Mouse (Mus musculus) forebrain, embryonic 11.5 days (tissue): ENCODE results near the gene Eml3. TPM values are rescaled to one million over a fixed set of nuclear protein-coding genes. Genes with fewer than 3 reads are reported as not detected.
"Not testable (repeated sequence)": the region's sequence is repeated elsewhere in the genome, so short reads cannot be mapped to it uniquely, and the experiment has no call there.

Experiments used
- ATAC-seq: fragments of 200-750 bp; cut with Nextera tagmentation; replicated peaks from 2 replicates; pipeline ENCODE4 v1.8.0; 2017; ENCODE audit warnings: moderate TSS enrichment; ENCODE audit not compliant: low FRiP score
- DNase-seq: peaks from one replicate; pipeline ENCODE4 v3.0.0-alpha.2; 2017; ENCODE audit warnings: low spot score
- H3K27ac ChIP-seq: fragments of 300-500 bp; sonication (generic); 2 replicates; pipeline ENCODE4 v1.5.1; 2014; ENCODE audit warnings: low read depth, low read length
- H3K27me3 ChIP-seq: fragments of 300-500 bp; sonication (generic); 2 replicates; pipeline ENCODE4 v1.6.1; 2014; ENCODE audit warnings: mild to moderate bottlenecking, low read length, mixed read lengths; ENCODE audit not compliant: control insufficient read depth, insufficient read depth
- H3K36me3 ChIP-seq: fragments of 300-500 bp; sonication (generic); 2 replicates; pipeline ENCODE4 v1.6.1; 2014; ENCODE audit warnings: mild to moderate bottlenecking, low read length, moderate library complexity, mixed read lengths; ENCODE audit not compliant: control insufficient read depth, insufficient read depth
- H3K4me1 ChIP-seq: fragments of 300-500 bp; sonication (generic); replicated peaks from 2 replicates; pipeline ENCODE4 v1.6.1; 2014; ENCODE audit warnings: low read length, mixed read lengths; ENCODE audit not compliant: control insufficient read depth, insufficient read depth
- H3K4me2 ChIP-seq: fragments of 300-500 bp; sonication (generic); 2 replicates; pipeline ENCODE4 v1.6.1; 2014; ENCODE audit warnings: low read depth, mild to moderate bottlenecking, low read length, moderate library complexity, mixed read lengths; ENCODE audit not compliant: severe bottlenecking
- H3K4me3 ChIP-seq: fragments of 300-500 bp; sonication (generic); 2 replicates; pipeline ENCODE4 v1.5.1; 2014; ENCODE audit warnings: low read depth, low read length
- H3K9ac ChIP-seq: fragments of 300-500 bp; sonication (generic); 2 replicates; pipeline ENCODE4 v1.6.1; 2014; ENCODE audit warnings: low read length
- H3K9me3 ChIP-seq: fragments of 300-500 bp; sonication (generic); 2 replicates; pipeline ENCODE4 v1.6.1; 2016; ENCODE audit warnings: low read length, mixed read lengths; ENCODE audit not compliant: control insufficient read depth
- WGBS: fragments of 180-500 bp; shearing (Covaris S2); extraction: QIAGEN DNeasy Blood & Tissue Kit; methylation state at CpG from one replicate; pipeline ENCODE4 v1.1.7; 2014; 5-methylcytosine and 5-hydroxymethylcytosine counted together
- polyA plus RNA-seq: library from polyadenylated mRNA; unstranded; fragments of >200 nt; fragmentation: Nextera tagmentation; extraction: Ambion mirVana; gene quantifications from 2 replicates; pipeline ENCODE4 v1.2.1, GENCODE M21; 2014

Eml3 gene
- polyA plus RNA-seq, 1 experiment from 2014 or later: 12.2 TPM

DNA sequence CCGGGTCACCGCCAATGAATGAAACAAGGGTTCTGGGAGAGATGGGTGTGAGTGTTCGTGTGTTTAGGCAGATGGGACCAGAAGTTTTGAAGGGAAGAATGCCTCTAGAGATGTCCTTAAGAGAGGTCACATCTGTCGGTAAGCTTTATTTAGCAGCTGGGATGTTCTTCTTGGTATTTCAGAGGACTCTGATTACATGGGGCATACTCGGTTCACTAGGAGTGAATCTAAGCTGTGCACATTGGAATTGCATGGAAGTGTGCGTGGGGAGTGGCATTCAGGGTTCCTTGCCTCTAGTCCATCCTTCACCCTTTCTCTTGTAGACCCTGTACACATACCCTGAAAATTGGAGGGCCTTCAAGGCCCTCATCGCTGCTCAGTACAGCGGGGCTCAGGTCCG, 38.5 kb downstream of the Eml3 start:
- Histone ChIP-seq H3K27me3 (no peaks in the 10 kb centered on the region), H3K4me3 (peak overlapping the region; percentile 84), H3K4me2 (peak overlapping the region; percentile 64), H3K4me1 (peaks cover 2% of the 10 kb centered on the region; the same call in 1 of the 2 replicates), H3K27ac (peak overlapping the region; percentile 60; the same call in 1 of the 2 replicates), H3K36me3 (peaks cover 30% of the 10 kb centered on the region; the same call in 1 of the 2 replicates), H3K9me3 (no peaks in the 10 kb centered on the region), H3K9ac (peak overlapping the region; percentile 96)
- WGBS: 9% methylated on average over 9 of the region's 9 CpGs
- DNase-seq: no peak
- ATAC-seq: no peak

DNA sequence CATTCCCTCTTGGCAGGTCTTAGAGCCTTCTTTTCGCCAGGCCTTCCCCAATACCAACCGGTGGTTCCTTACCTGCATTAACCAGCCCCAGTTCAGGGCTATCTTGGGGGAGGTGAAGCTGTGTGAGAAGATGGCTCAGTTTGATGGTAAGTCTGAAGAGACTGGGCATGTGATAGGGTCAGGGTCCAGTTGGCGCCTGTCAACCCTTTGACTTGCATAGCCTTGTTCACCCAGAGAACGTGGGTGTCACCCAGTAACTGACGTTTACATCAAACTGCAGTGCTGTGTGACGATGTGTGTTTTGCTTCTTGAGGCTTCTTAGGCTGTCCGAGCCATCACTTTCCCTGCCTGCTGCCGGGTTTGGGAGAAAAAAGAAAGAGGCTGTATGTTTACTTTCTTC, 43.1 kb downstream of the Eml3 start:
- H3K4me2 ChIP-seq, H3K9ac ChIP-seq, DNase-seq, H3K27ac ChIP-seq, H3K4me3 ChIP-seq, ATAC-seq, H3K9me3 ChIP-seq, H3K4me1 ChIP-seq, H3K27me3 ChIP-seq: not testable (repeated sequence)
- peaks cover 44% of the 10 kb centered on the region; the same call in 1 of the 2 replicates for H3K36me3 ChIP-seq
- WGBS: 91% methylated on average over 8 of the region's 8 CpGs

DNA sequence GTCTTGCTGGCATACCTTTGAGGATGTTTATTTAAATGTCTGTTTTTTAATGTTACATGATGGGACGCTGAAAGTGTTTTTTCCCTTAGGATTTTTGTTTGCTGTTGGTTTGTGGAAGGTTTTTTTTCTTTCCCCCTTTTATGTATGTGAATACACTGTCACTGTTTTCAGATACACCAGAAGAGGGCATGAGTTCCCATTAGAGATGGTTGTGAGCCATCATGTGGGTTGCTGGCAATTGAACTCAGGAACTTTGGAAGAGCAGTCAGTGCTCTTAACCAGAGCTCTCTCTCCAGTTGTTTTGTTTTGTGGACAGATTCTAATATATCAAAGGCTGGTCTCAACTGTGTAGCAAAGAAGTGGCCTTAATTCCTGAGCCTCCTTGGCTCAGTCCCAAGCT, 45.3 kb downstream of the Eml3 start:
- Histone ChIP-seq H3K9me3 (no peaks in the 10 kb centered on the region), H3K9ac (no peak overlapping the region), H3K27ac (no peak overlapping the region), H3K4me2 (no peak overlapping the region), H3K27me3 (no peaks in the 10 kb centered on the region), H3K4me3 (no peak overlapping the region), H3K36me3 (peaks cover 52% of the 10 kb centered on the region), H3K4me1 (no peaks in the 10 kb centered on the region)
- DNase-seq: no peak
- ATAC-seq: no peak
- whole genome bisulfite sequencing: 88% methylated on average over 1 of the region's 1 CpGs

DNA sequence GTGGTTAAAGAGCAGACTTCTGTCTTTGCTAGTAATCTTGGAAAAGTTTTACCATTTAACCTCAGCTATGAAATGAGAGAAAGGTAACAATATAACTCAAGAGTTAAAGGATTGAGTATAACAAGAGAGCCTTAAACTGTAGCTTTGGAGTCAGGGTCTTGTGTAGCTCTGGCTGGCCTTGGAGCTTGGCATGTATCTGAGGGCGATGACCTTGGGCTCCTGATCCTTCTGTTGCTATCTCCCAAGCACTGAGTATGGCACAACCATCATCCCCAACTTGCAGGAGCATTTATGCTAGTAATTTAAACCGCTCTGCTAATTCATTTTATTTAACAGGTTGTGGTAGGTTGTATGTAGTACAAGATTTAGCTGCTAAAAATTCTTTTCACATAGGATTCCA, 46.1 kb downstream of the Eml3 start:
- Histone ChIP-seq H3K4me3 (no peak overlapping the region), H3K36me3 (peaks cover 48% of the 10 kb centered on the region), H3K4me1 (no peaks in the 10 kb centered on the region), H3K9ac (no peak overlapping the region), H3K27me3 (no peaks in the 10 kb centered on the region), H3K9me3 (no peaks in the 10 kb centered on the region), H3K27ac (no peak overlapping the region), H3K4me2 (no peak overlapping the region)
- no peak for ATAC-seq
- DNase-seq: no peak
- WGBS: 92% methylated on average over 2 of the region's 2 CpGs

DNA sequence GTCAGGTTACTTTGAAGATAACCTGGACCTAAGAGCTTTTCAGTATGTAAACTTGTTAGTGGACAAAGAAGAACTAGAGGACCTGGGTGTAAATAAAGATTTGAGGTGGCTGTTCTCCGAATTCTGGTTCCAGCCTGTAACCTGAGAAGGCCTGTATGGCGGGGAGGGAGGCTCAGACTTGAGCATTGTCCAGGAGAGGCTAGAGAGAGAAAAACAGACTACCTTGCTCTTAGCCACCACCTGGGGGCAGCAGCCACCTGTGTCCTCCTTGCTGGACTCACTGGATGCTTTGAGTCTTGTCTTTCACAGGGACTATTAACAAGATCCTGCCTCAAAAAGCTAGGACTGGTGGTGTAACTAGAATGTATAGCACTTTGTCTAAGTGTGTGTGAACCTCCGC, 47.2 kb downstream of the Eml3 start:
- Histone ChIP-seq H3K4me2 (no peak overlapping the region), H3K4me3 (no peak overlapping the region), H3K9me3 (no peaks in the 10 kb centered on the region), H3K27ac (no peak overlapping the region), H3K27me3 (no peaks in the 10 kb centered on the region), H3K36me3 (peaks cover 40% of the 10 kb centered on the region), H3K9ac (no peak overlapping the region), H3K4me1 (no peaks in the 10 kb centered on the region)
- ATAC-seq (peak; percentile 62), DNase-seq (no peak)
- WGBS: 43% methylated on average over 3 of the region's 3 CpGs

DNA sequence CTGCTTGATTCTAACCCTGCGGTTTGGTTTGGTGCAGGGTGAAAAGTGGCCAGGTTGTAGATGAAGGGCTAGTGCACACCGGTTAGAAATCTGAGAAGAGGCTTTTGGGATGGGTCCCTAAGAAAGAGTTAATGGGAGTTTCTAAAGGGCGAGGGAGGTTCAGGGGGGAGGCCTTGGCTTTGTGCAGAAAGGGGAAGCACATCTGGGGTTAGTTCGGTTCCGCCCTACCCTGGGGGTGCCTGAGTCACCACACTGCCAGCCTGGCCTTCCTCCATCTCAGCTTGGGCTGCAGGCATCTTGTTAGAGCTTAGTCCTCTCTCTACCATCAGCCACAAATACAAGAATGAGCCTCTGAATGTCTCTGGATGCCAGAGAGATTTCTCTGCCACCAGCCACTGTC, 51.4 kb downstream of the Eml3 start:
- Histone ChIP-seq H3K9ac (no peak overlapping the region), H3K36me3 (peaks cover 15% of the 10 kb centered on the region), H3K27me3 (no peaks in the 10 kb centered on the region), H3K4me2 (no peak overlapping the region), H3K4me1 (peaks cover 21% of the 10 kb centered on the region), H3K27ac (no peak overlapping the region), H3K9me3 (no peaks in the 10 kb centered on the region), H3K4me3 (no peak overlapping the region)
- DNase-seq (no peak), ATAC-seq (no peak)
- 47% methylated on average over 5 of the region's 5 CpGs for WGBS

DNA sequence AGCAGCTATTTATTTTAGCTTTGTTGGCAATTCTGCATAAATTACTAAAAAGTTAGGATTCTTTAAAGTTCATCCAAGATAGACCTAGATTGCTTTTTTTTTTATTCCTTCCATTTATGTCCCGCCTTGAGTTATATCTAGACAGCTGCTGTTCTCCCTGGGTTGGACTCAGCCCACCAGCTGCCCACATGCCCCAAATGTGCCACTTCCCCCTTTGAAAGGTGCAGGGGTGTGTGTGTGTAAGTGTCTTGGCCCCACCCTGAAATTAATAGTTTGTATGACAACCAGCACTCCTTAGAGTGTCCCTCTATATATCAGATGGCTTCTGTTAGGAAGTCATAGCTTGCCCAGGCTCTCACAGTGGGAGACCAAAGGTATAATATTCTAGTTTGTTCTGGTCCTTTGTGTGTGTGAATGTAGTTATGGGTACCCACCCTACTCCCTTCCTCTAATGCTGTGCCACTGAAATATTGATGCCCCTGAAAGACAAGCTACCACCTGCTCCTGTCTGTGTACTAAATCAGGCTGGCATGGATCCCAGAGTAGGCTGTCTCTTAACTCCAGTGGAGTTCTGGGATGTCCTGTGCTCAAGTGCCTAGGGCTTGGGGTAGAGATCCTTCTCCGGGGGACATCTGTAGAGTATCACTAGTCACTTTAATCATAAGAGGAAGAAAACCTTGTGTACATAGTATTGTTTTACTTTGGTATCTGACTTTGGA, 52.3 kb downstream of the Eml3 start:
- H3K9me3 ChIP-seq: no peaks in the 10 kb centered on the region
- H3K4me2 ChIP-seq: no peak overlapping the region
- no peaks in the 10 kb centered on the region; the same call in 1 of the 2 replicates for H3K27me3 ChIP-seq
- H3K27ac ChIP-seq: no peak overlapping the region; the same call in 1 of the 2 replicates
- peaks cover 21% of the 10 kb centered on the region for H3K4me1 ChIP-seq
- 93% methylated on average over 2 of the region's 2 CpGs for WGBS
- ATAC-seq: no peak
- H3K36me3 ChIP-seq: peaks cover 15% of the 10 kb centered on the region
- no peak for DNase-seq
- H3K4me3 ChIP-seq: no peak overlapping the region
- H3K9ac ChIP-seq: no peak overlapping the region

DNA sequence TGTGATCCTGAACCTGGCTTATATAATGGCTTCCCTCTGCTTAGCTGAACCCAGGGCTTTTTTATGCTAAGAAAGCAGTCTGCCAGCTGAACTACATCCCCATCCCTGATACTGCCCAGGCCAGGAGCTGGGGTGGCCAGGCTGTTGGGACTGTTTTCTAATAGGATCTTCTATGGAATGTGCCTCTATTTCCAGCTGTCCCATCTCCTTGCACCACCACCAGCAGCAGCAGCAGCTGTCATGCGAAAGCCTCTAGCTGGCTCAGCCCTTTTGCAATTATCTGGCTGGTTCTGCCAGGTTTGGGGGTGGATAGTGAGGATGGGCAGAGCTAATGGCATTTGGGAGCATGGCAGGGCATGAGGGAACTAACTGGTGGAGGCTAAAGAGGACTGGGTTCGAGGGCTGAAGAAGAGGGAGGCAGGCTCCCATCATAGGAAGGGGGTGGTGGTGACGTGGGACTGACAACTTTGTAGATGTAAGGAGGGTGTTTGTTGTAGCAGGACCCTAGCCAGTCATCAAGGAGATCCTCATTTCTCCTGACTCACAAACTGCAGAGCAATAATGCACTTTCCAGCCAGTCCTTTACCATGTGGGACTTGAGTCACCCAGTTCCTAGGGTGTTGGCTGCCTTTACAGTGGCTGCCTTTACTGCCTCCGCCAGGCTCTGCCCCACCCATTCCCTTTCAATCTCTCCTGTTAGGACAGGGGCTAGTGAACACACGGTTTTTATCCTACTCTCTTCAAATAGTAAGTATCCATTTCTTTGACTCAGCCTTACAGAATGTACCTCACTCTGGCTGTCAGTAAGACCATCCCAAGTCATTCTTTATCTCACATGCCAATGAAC, 53.2 kb downstream of the Eml3 start:
- H3K4me2 ChIP-seq: no peak overlapping the region
- DNase-seq: no peak
- H3K9ac ChIP-seq: no peak overlapping the region
- H3K27me3 ChIP-seq: no peaks in the 10 kb centered on the region; the same call in 1 of the 2 replicates
- H3K9me3 ChIP-seq: no peaks in the 10 kb centered on the region
- peaks cover 15% of the 10 kb centered on the region for H3K36me3 ChIP-seq
- 62% methylated on average over 5 of the region's 5 CpGs for WGBS
- no peak overlapping the region for H3K27ac ChIP-seq
- H3K4me1 ChIP-seq: peaks cover 21% of the 10 kb centered on the region
- ATAC-seq: no peak
- no peak overlapping the region for H3K4me3 ChIP-seq
